Mouse (Mus musculus) gastrocnemius, postnatal 36 days (tissue): ENCODE results near the gene Dab1. TPM values are rescaled to one million over a fixed set of nuclear protein-coding genes. Genes with fewer than 3 reads are reported as not detected.

ENCODE experiments used
- DNase-seq, 2 experiments: peaks; one replicate each; pipeline ENCODE4 v3.0.0; 2022
- intact Hi-C: fragments of 180-260 bp; cut with DNase I; formaldehyde crosslinking; loops from one replicate; pipeline ENCODE4 v1.15.1; 2025
- total RNA-seq, 2 experiments: library from RNA; stranded (reverse); gene quantifications; 2 replicates each; pipeline ENCODE4 v1.2.3; 2021

Dab1 gene
- total RNA-seq, 2 experiments from 2014 or later, result 0.05 TPM; not detected in 1

DNA sequence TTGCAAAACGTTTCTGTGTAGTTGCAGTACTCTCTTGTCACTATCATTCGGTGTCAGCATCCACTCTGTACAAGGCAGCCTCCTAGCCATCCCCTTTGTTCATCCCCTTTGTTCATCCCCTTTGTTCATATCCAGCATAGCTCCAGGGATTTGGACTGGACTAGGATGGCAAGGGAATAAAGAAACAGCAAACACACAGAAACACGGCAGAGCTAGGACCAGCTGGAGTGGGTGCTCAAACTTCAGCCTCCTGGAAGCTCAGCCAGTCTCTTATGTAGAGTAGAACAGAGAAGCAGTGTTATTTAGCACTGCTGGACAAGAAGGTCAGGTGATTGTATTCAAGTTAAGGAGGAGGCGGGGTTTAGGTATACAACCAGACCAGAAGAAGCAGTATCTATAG is 853.8 kb downstream of the Dab1 start:
- intact Hi-C loops, result no loop called here

GRCm38 (mm10) chr4:104476841-104477240 is 857.7 kb downstream of the Dab1 start:
- DNase-seq, result no peak
- intact Hi-C loops, result no loop called here

More for the DNA sequence above, 853.8 kb downstream of the Dab1 start:
- DNase-seq, result no peak

- no peak for DNase-seq
- intact Hi-C loops, result no loop called here
Measured at GRCm38 (mm10) chr4:104483948-104484347, 864.8 kb downstream of the Dab1 start.

DNA sequence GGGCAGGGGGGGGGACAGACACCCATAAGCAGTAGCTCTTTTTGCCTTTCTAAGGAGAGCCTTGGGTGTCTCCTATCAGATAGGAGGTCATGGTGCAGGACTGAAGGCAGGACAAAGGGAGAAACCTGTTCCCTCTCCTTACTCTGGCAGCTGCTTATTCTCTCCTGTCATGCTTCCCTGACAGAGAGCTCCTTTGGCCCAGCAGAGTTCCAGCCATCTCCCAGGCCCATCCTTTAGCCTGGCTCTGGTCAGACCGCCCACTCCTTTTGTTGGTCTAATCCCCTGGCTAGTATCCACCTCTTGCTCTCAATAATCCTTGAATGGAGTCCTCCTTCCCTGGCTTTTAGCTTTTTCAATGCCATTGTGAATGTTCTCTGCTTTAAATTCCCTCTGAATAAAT is 878.1 kb downstream of the Dab1 start:
- DNase-seq, result no peak
- intact Hi-C loops, result no loop called here

DNA sequence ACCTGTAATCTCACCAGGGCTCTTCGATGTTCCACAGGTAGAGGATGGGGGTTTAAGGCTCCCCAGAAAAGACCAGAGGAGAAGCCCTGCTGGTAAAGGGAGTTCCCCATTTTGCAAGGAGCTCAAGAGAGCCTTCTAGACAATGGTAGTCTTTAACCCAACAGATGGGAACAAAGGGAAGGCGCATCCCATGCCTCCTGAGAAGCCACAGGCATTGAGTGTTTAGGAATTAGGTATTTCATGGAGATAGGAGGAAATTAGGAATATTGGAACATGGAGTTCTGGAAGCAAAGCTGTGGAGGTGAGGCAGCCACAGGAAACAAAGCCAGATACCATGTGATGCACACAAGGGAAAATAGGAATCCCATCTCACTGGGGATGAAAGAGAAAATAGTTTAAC is 881.0 kb downstream of the Dab1 start:
- DNase-seq, result no peak
- intact Hi-C loops, result no loop called here

GRCm38 (mm10) chr4:104500646-104501045 is 881.5 kb downstream of the Dab1 start:
- no peak for DNase-seq
- intact Hi-C loops, result no loop called here

- intact Hi-C loops, result no loop called here
- no peak for DNase-seq
Measured at GRCm38 (mm10) chr4:104501245-104501644, 882.1 kb downstream of the Dab1 start.

DNA sequence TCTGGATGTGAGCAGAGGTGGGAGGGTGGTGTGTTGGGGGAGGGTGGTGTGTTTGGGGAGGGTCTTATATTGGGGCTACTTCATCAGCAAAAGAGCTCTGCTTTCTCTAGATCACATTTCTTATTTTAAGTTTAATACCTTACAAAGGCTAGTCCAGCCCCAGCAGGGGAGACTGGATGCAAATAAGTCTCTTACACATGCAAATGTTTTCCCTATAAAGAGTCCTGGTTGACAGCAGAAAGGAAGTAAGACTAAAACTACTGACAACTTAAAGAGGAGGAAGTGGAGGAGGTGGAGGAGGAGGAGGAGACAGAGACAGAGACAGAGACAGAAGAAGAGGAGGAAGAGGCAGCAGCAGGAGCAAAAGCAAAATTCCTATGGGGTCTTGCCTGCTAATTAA is 885.8 kb downstream of the Dab1 start:
- intact Hi-C loops, result no loop called here
- DNase-seq, result no peak

DNA sequence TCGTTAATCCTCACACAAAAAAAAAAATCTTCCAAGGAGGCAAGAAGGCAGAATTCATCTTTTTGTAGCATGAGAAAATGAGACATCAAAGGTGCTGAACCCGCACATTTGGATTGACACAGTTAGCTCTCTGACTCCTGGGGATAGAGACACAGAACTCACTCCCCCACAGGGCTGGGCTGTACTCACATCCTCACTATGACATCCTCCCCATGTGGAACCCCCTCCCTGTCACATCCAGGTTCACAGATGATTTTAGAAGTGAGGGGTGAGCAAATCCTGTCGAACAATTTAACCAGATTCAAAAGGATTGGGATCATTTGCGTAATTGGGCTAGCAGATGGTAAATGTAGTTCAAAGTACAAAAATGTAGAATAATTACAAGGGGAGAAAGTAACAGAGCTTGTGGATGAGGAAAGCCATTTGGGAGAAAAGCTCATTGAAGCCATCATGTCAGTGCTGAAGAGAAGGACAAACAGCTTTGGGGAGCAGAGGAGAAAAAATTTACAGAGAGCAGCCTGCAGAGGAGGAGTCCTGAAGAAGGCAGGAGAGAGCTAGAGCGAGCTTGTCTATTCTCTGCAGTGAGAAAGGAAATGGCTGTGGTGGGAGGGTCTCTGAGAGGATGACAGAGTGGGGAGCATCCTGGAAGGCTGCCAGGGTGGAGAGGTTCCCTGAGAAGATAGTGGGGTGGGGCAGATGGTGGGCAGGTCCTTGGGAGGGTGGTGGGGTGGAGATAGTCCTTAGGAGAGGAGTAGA is 890.2 kb downstream of the Dab1 start:
- intact Hi-C loops, result no loop called here
- no peak for DNase-seq

- intact Hi-C loops, result loop anchor here (5.0 kb wide), 1 partner anchor 380 kb away; no protein-coding TSS in a partner anchor
- no peak for DNase-seq
Measured at GRCm38 (mm10) chr4:104511855-104512254, 892.7 kb downstream of the Dab1 start.

DNA sequence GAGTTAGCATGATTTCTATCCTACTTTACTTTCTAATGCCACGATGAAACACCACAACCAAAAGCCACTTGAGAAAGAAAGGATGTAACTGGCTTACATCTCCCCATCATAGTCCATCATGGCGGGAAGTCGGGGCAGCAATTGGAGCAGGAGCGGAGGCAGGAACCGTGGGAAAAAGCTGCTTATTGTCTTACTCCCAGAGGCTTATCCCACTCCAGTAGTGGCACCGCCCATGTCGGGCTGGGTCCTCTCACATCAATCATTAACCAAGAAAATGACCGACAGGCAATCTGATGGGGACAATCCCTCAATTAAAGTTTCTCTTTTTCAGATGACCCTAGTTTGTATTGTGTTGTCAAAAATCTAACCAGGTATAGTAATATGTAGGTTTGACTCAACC is 893.4 kb downstream of the Dab1 start:
- DNase-seq, result no peak
- intact Hi-C loops, result loop anchor here (5.0 kb wide), 1 partner anchor 380 kb away; no protein-coding TSS in a partner anchor

GRCm38 (mm10) chr4:104513622-104514021 is 894.5 kb downstream of the Dab1 start:
- intact Hi-C loops, result loop anchor here (5.0 kb wide), 1 partner anchor 379 kb away; no protein-coding TSS in a partner anchor
- no peak for DNase-seq

DNA sequence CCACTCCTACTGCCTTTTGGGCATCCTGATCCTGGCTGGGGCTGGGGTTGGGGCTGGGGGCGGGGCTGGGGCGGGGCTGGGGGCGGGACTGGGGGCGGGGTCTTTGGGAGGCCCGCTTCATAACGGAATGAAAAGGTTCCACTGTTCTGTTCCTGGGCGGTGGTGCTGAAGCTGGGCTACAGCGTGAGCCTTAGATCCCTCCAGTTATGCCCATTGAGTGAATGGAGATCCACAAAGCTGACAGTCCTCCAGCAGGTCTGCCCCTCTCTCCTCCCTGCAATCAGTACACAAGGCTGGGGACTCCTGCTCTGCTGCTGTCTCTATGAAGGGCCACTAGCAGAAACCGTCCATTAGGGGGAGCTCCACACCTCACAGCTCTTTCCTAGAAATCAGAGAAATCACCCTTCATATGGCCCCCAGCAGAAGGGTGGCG is 895.4 kb downstream of the Dab1 start:
- no peak for DNase-seq
- intact Hi-C loops, result loop anchor here (5.0 kb wide), 1 partner anchor 378 kb away; no protein-coding TSS in a partner anchor

DNA sequence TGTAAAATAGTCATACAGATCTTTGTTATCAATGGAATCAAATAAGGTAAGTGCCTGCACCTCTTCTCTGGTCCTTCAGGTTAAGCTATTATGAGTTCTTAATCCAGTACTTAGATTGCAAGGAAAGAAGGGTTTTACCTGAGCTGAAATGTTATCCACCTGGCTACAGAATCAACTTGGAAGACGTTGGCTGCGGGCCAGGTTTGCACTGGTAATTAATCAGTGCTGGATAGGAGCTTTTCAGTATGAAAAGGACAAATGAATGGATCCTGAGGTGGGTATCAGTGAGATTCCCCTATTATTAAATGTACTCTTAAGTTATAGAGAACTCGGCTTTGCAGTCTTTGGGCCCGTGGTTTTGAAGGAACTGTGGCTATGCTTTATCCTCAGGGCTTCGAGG is 896.5 kb downstream of the Dab1 start:
- intact Hi-C loops, result no loop called here
- no peak for DNase-seq

DNA sequence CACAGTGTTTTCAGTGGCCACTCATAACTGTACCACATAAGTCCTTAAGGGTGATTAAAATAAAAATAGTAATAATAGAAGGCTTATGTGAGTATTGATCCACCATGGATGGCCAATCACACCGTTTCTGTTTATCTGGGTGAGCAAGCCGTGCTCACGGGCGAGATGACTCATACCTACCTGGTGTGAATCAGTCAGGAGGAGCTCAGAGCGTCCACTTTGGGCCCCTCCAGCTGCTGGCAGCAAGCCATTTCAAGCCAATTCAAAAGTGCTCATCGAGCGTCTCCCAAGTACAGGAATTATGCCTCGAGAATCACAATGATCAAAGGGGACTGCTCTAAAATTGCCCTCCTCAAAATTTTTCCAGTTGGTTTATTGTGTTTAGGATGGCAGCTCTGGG is 903.2 kb downstream of the Dab1 start:
- intact Hi-C loops, result no loop called here
- no peak for DNase-seq

DNA sequence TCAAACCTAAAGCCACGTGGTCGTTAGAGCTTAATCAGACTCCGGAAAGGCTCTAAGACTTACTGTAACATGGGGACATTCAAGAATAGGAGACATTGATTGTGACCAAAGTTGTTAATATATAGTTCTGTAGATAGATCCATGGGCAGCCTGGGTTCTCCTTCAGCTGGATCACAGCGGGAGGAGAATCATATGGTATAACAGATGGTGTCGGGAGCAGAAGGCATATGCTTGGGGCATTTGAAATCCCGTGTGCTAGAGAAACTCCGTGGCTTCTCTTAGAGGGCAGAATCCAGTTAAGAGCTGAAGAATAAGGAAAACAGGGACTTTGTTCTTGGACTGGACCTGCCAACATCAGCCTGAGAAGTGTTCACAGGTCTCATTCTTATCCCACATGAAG is 904.6 kb downstream of the Dab1 start:
- intact Hi-C loops, result no loop called here
- no peak for DNase-seq

DNA sequence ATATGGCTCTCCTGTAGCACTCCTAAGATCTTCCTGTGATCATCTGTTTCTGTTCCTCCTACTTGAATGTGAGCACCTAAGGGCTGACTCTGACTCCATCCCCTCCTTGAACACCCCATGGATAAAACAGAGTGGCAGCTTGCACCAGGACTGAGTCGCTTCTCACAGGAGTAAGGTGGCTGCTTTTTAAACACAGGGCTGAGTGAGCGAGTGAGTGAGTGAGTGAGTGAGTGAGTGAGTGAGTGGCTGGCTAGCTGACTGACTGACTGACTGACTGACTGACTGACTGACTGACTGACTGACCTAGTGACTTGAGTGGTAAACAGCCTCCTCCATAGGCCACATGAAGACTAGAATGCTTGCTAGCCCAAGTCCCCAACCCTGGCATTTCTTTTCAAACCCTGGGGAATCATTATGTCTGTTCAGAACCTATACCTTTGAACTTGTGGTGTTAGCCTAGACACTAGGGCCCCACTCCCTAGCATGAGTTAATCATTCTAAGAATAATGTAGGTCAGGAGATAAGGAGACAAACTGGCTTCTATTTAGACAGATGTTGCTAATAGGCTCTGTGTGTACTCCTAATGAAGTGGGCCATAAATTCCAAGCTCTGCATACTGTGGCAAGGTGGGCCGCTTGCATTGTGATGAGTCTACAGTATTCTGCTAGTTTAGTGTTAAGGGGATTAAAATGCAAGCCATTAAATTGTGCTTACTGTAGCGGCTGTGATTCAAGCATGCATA is 910.9 kb downstream of the Dab1 start:
- no peak for DNase-seq
- intact Hi-C loops, result no loop called here

DNA sequence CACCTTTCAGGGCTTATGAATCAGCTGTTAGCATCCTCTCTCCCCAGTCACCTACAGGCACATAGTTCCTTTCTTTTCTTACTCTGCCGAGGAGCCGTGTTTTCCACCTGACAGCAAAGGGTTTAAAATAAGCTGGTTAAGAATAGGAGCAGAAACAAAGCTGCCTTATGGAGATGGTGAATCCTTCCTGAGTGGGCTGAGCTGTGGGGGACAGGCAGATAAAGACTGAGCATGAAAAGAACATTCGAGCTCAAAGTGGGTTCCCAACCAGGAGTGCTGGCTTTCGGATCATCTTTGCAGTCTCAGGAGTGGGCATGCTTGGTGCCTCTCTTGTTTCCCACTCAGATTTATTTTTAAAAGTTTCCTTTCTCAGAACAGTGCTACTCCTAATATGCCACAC is 913.7 kb downstream of the Dab1 start:
- intact Hi-C loops, result no loop called here
- DNase-seq, result no peak

GRCm38 (mm10) chr4:104538420-104538819 is 919.3 kb downstream of the Dab1 start:
- DNase-seq, result no peak
- intact Hi-C loops, result no loop called here

- intact Hi-C loops, result no loop called here
Measured at GRCm38 (mm10) chr4:104539047-104539446, 919.9 kb downstream of the Dab1 start.

DNA sequence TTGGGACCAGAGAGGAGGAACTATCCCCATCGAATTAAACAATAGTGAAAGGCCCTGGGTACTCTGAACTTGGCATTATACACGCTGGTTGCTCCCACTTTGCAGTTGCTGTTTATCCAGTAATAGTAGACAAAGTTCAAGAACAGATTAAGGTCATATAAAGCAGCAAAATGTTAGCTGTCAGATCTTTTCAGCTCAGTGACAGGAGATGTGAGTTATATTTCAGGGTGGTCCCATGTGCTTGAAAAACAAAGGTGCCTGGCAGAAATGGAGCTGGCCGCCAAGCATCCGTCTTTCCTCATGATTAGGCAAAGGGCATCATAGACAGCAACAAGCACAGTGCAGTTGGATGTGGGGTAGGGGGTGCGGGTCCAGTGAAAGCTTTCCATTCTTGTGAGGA is 927.9 kb downstream of the Dab1 start:
- no peak for DNase-seq
- intact Hi-C loops, result no loop called here

More at GRCm38 (mm10) chr4:104539047-104539446, 919.9 kb downstream of the Dab1 start:
- DNase-seq, result no peak

- intact Hi-C loops, result no loop called here
- no peak for DNase-seq
Measured at GRCm38 (mm10) chr4:104548287-104548686, 929.1 kb downstream of the Dab1 start.
